Mouse (Mus musculus): Measurements from ENCODE around the gene Eif2b3. TPM values are rescaled to one million over a fixed set of nuclear protein-coding genes. Genes with fewer than 3 reads are reported as not detected.

The Eif2b3 gene
- polyA plus RNA-seq, 1 experiment from 2014 or later: 53.2 TPM

DNA sequence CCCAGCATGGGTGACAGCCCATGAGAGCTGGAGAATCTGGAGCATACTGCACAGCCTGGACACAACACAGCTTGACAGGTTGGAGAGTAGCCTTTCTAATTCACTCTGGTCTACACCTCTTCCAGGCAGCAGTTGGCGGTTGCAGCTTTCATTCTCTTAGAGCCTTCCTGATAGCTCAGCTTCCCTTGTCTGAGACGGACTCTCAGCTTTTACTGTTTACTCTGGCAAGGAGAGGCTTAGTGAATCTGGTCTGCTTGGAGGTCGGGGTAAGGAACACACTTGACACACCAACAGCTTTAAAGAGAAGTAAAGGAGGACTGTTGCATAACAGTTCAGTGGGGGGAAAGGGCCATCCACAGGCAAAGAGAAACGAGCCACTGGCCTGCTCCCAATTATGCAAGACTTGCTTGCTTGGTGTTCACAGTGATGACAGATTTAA is 22.1 kb downstream of the Eif2b3 start:
- H3K4me3 ChIP-seq (ENCODE audit: low read length): no peak overlapping the region
- no peak overlapping the region for H3K9ac ChIP-seq (ENCODE audit: low read depth, low read length)
- H3K4me1 ChIP-seq (ENCODE audit: control insufficient read depth, insufficient read depth, low read length): 0 out of 2 replicates have a peak, but pooled peaks cover 5% of the 10 kb centered on the region
- peaks cover 3% of the 10 kb centered on the region; the same call in 1 of the 2 replicates for H3K36me3 ChIP-seq (ENCODE audit: control insufficient read depth, insufficient read depth, low read length)
- peak overlapping the region; percentile 42; the same call in 1 of the 2 replicates for H3K27ac ChIP-seq (ENCODE audit: low read depth, low read length)
- no peaks in the 10 kb centered on the region for H3K9me3 ChIP-seq (ENCODE audit: control insufficient read depth, low read length)
- WGBS: 62% methylated on average over 4 of the region's 4 CpGs
- H3K27me3 ChIP-seq (ENCODE audit: control insufficient read depth, insufficient read depth, low read length): no peaks in the 10 kb centered on the region
- H3K4me2 ChIP-seq (replicated peaks; ENCODE audit: low read depth, low read length): no peak overlapping the region
- no peak; the same call in 1 of the 2 replicates for ATAC-seq (ENCODE audit: low FRiP score, low TSS enrichment)

DNA sequence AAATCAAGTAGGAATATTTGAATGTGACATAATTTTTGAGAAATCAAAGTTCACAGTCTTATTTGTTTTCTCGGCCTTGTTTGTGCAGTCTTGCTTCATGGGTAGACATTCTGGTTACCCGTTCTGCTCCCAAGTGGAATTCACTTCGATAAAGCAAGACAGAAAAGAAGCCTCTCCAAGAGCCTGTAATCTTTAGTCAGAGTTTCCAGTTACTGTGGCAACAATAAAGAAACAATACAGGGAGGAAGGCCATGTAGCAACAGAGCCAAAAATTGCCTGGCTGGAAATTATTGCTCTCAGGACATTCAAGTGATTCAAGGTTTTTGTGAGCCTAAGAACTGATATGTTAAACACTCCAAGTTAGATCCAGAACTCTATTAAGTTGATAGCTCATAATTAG is 29.6 kb downstream of the Eif2b3 start:
- no peak overlapping the region for H3K27ac ChIP-seq (ENCODE audit: low read depth, low read length)
- H3K4me2 ChIP-seq (replicated peaks; ENCODE audit: low read depth, low read length): no peak overlapping the region
- H3K27me3 ChIP-seq (ENCODE audit: control insufficient read depth, insufficient read depth, low read length): no peaks in the 10 kb centered on the region
- H3K4me3 ChIP-seq (ENCODE audit: low read length): no peak overlapping the region
- peaks cover 23% of the 10 kb centered on the region; the same call in 1 of the 2 replicates for H3K36me3 ChIP-seq (ENCODE audit: control insufficient read depth, insufficient read depth, low read length)
- H3K4me1 ChIP-seq (ENCODE audit: control insufficient read depth, insufficient read depth, low read length): no peaks in the 10 kb centered on the region
- ATAC-seq (ENCODE audit: low FRiP score, low TSS enrichment): no peak
- H3K9me3 ChIP-seq (ENCODE audit: control insufficient read depth, low read length): no peaks in the 10 kb centered on the region
- WGBS: 85% methylated on average over 3 of the region's 3 CpGs
- H3K9ac ChIP-seq (ENCODE audit: low read depth, low read length): no peak overlapping the region

DNA sequence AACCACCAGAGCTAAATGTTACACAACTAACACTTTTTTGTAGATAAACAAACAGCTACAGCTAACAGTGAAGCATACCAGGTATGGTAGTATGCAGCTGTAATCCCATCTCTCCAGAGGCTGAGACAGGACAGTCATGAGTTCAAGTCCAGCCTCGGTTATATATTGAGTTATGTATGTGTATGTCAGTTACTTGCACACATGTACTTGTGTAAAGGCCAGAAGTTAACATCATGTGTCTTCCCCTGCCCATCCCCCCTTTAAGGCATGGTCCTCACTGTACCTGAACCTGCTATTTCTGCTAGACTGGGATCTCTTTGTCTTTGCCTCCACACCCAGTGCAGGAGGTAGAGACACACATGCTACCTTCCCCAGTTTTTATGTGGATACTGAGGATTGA is 30.3 kb downstream of the Eif2b3 start:
- Histone ChIP-seq H3K4me1 (ENCODE audit: control insufficient read depth, insufficient read depth, low read length) (no peaks in the 10 kb centered on the region), H3K27me3 (ENCODE audit: control insufficient read depth, insufficient read depth, low read length) (no peaks in the 10 kb centered on the region), H3K4me3 (ENCODE audit: low read length) (no peak overlapping the region), H3K9me3 (ENCODE audit: control insufficient read depth, low read length) (no peaks in the 10 kb centered on the region), H3K9ac (ENCODE audit: low read depth, low read length) (no peak overlapping the region), H3K27ac (ENCODE audit: low read depth, low read length) (no peak overlapping the region), H3K4me2 (replicated peaks; ENCODE audit: low read depth, low read length) (no peak overlapping the region), H3K36me3 (ENCODE audit: control insufficient read depth, insufficient read depth, low read length) (peaks cover 23% of the 10 kb centered on the region; the same call in 1 of the 2 replicates)
- WGBS: 96% methylated on average over 1 of the region's 1 CpGs
- no peak for ATAC-seq (ENCODE audit: low FRiP score, low TSS enrichment)

DNA sequence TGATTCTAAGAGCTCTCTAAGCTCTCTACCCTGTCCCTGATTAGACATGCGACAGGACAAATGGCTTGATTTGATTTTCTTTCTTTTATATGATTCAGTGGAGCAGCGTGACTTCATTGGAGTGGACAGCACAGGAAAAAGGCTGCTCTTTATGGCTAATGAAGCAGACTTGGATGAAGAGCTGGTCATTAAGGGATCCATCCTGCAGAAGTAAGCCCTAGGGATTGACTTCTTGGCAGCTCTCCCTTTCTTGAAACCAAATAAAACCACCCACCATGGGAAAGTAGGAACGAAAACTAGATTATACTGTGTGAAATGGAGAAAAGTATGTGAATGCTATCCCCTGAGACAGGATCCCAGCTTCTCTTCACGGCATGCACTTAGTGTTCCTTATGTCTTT is 33.4 kb downstream of the Eif2b3 start:
- Histone ChIP-seq H3K27ac (ENCODE audit: low read depth, low read length) (no peak overlapping the region), H3K4me2 (replicated peaks; ENCODE audit: low read depth, low read length) (no peak overlapping the region), H3K9ac (ENCODE audit: low read depth, low read length) (no peak overlapping the region), H3K9me3 (ENCODE audit: control insufficient read depth, low read length) (no peaks in the 10 kb centered on the region), H3K4me1 (ENCODE audit: control insufficient read depth, insufficient read depth, low read length) (no peaks in the 10 kb centered on the region), H3K4me3 (ENCODE audit: low read length) (no peak overlapping the region), H3K27me3 (ENCODE audit: control insufficient read depth, insufficient read depth, low read length) (no peaks in the 10 kb centered on the region), H3K36me3 (ENCODE audit: control insufficient read depth, insufficient read depth, low read length) (peaks cover 14% of the 10 kb centered on the region; the same call in 1 of the 2 replicates)
- no peak for ATAC-seq (ENCODE audit: low FRiP score, low TSS enrichment)
- WGBS: 95% methylated on average over 4 of the region's 4 CpGs

DNA sequence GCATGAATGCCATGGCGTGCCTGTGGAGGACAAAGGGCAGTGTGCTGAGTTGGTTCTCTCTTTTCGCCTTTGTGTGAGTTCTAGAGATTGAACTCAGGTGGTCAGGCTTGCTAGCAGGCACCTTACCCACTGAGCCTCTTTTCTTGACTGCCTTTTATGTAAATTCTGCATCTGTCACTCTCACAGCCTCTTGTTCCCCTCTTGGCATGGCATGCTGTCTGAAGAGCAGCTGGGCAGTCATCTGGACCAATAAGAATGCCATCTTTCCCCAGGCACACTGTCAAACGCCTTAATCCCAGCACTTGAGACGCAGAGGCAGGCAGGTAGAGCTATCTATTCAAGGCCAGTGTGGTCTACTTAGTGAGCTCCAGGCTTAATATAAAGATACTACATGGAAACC is 34.8 kb downstream of the Eif2b3 start:
- 93% methylated on average over 4 of the region's 4 CpGs for WGBS
- no peak for ATAC-seq (ENCODE audit: low FRiP score, low TSS enrichment)
- peaks cover 17% of the 10 kb centered on the region; the same call in 1 of the 2 replicates for H3K36me3 ChIP-seq (ENCODE audit: control insufficient read depth, insufficient read depth, low read length)
- no peaks in the 10 kb centered on the region for H3K9me3 ChIP-seq (ENCODE audit: control insufficient read depth, low read length)
- H3K27ac ChIP-seq (ENCODE audit: low read depth, low read length): no peak overlapping the region
- no peaks in the 10 kb centered on the region for H3K27me3 ChIP-seq (ENCODE audit: control insufficient read depth, insufficient read depth, low read length)
- no peak overlapping the region for H3K9ac ChIP-seq (ENCODE audit: low read depth, low read length)
- no peak overlapping the region for H3K4me3 ChIP-seq (ENCODE audit: low read length)
- H3K4me1 ChIP-seq (ENCODE audit: control insufficient read depth, insufficient read depth, low read length): no peaks in the 10 kb centered on the region
- H3K4me2 ChIP-seq (replicated peaks; ENCODE audit: low read depth, low read length): no peak overlapping the region

DNA sequence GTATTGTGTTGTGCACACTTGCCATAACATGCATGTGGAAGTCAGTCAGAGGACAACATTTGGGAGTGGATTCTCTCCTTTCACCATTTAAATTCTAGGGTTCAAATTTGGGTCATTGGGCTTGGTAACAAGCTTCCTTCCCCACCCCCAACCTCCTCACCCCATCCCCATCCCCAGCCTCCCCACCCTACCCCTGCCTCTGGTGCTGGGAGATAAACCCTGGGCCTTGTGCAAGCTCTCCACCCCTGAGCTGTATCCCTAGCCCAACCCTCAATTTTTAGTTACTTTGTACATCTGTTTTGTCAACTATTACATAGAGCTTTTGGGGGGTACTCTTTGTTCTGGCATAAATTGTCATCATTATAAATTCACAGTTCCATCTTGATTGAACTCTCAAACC is 36.9 kb downstream of the Eif2b3 start:
- ATAC-seq (ENCODE audit: low FRiP score, low TSS enrichment): no peak
- Histone ChIP-seq H3K9ac (ENCODE audit: low read depth, low read length) (no peak overlapping the region), H3K4me1 (ENCODE audit: control insufficient read depth, insufficient read depth, low read length) (no peaks in the 10 kb centered on the region), H3K4me3 (ENCODE audit: low read length) (no peak overlapping the region), H3K27me3 (ENCODE audit: control insufficient read depth, insufficient read depth, low read length) (no peaks in the 10 kb centered on the region), H3K4me2 (replicated peaks; ENCODE audit: low read depth, low read length) (no peak overlapping the region), H3K9me3 (ENCODE audit: control insufficient read depth, low read length) (no peaks in the 10 kb centered on the region), H3K27ac (ENCODE audit: low read depth, low read length) (no peak overlapping the region), H3K36me3 (ENCODE audit: control insufficient read depth, insufficient read depth, low read length) (peaks cover 23% of the 10 kb centered on the region; the same call in 1 of the 2 replicates)

DNA sequence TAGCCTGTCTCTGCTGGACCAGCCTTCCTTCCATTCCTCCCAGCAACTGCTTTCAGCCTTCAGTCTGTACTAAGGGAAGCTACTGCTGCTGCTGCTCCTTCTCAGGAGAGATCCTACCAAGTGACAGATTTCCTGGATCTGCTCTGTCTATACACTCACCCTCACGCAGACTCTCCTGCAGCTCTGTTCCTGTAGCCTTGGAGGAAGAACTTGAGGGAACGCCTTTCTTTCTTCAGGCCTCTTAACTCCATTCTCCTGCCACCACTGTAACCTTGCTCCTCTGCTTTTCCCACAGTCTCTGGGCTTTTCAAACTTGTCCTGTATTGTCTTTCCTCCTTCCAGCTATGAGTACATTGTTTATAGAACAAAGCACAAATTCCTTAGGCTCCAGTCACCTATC is 37.3 kb downstream of the Eif2b3 start:
- H3K27me3 ChIP-seq (ENCODE audit: control insufficient read depth, insufficient read depth, low read length): no peaks in the 10 kb centered on the region
- WGBS: 93% methylated on average over 2 of the region's 2 CpGs
- no peak overlapping the region for H3K4me2 ChIP-seq (replicated peaks; ENCODE audit: low read depth, low read length)
- ATAC-seq (ENCODE audit: low FRiP score, low TSS enrichment): no peak
- H3K4me1 ChIP-seq (ENCODE audit: control insufficient read depth, insufficient read depth, low read length): no peaks in the 10 kb centered on the region
- H3K9me3 ChIP-seq (ENCODE audit: control insufficient read depth, low read length): no peaks in the 10 kb centered on the region
- no peak overlapping the region for H3K9ac ChIP-seq (ENCODE audit: low read depth, low read length)
- H3K27ac ChIP-seq (ENCODE audit: low read depth, low read length): no peak overlapping the region
- H3K4me3 ChIP-seq (ENCODE audit: low read length): no peak overlapping the region
- peaks cover 23% of the 10 kb centered on the region; the same call in 1 of the 2 replicates for H3K36me3 ChIP-seq (ENCODE audit: control insufficient read depth, insufficient read depth, low read length)

DNA sequence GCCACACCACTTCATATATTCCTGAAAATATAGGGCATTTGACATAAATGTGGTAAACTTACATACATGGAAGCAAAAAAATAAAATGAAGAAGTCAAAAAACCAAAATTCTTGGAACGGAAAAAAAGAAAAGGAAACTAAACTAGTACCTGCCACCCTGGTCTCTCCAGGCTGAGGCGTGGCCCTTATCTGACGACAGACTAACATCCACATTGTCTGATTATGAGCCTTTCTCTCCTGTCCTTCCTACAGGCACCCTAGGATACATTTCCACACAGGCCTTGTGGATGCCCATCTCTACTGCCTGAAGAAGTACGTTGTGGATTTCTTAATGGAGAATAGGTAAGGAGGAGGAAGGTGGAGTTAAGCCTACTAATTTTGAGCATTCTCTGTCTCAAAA is 39.3 kb downstream of the Eif2b3 start:
- Histone ChIP-seq H3K4me3 (ENCODE audit: low read length) (no peak overlapping the region), H3K36me3 (ENCODE audit: control insufficient read depth, insufficient read depth, low read length) (peaks cover 21% of the 10 kb centered on the region; the same call in 1 of the 2 replicates)
- WGBS: 92% methylated on average over 4 of the region's 4 CpGs

DNA sequence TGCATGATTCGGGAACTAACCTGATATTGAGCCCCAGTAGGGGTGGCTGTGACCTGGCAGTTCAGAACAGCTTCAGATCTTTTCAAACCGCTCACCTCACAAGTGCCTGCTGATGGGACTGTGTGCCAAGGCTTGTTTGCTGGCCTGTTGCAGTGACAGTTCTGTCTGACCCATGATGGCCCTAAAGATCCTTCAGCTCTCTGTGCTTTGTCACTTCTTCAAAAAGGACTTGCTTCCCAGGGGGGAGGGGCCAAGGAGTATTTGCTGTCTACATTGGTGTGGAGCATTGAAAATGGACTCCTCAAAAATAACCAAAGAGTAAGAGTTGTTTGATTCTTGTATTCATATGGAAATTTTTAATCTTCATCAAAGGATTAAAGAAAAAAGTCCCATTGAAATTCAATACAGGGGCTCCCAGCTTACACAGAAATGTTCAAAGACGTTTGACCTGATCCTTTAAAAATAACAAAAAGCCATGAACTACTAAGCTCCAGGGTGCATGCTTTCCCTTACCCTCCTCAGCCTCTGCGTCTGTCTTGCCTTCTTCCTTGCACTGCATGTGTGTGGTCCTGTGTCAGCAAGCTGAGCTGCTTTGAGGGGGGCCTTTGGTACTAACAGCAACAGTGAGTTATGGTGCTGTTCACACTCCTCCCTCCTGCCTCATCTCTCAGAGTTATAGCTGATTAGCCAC is 43.6 kb downstream of the Eif2b3 start:
- H3K4me3 ChIP-seq (ENCODE audit: low read length): no peak overlapping the region
- no peak overlapping the region for H3K27ac ChIP-seq (ENCODE audit: low read depth, low read length)
- no peak overlapping the region for H3K9ac ChIP-seq (ENCODE audit: low read depth, low read length)
- peaks cover 39% of the 10 kb centered on the region for H3K36me3 ChIP-seq (ENCODE audit: control insufficient read depth, insufficient read depth, low read length)
- no peaks in the 10 kb centered on the region for H3K4me1 ChIP-seq (ENCODE audit: control insufficient read depth, insufficient read depth, low read length)
- WGBS: 51% methylated on average over 4 of the region's 4 CpGs
- no peaks in the 10 kb centered on the region for H3K27me3 ChIP-seq (ENCODE audit: control insufficient read depth, insufficient read depth, low read length)
- no peaks in the 10 kb centered on the region for H3K9me3 ChIP-seq (ENCODE audit: control insufficient read depth, low read length)
- H3K4me2 ChIP-seq (replicated peaks; ENCODE audit: low read depth, low read length): no peak overlapping the region
- ATAC-seq (ENCODE audit: low FRiP score, low TSS enrichment): no peak

More for the DNA sequence above, 39.3 kb downstream of the Eif2b3 start:
- H3K27ac ChIP-seq (ENCODE audit: low read depth, low read length): no peak overlapping the region
- H3K4me1 ChIP-seq (ENCODE audit: control insufficient read depth, insufficient read depth, low read length): no peaks in the 10 kb centered on the region
- H3K9ac ChIP-seq (ENCODE audit: low read depth, low read length): no peak overlapping the region
- no peaks in the 10 kb centered on the region for H3K9me3 ChIP-seq (ENCODE audit: control insufficient read depth, low read length)
- ATAC-seq (ENCODE audit: low FRiP score, low TSS enrichment): no peak
- no peaks in the 10 kb centered on the region for H3K27me3 ChIP-seq (ENCODE audit: control insufficient read depth, insufficient read depth, low read length)
- H3K4me2 ChIP-seq (replicated peaks; ENCODE audit: low read depth, low read length): no peak overlapping the region

All from kidney, embryonic 14.5 days (tissue).